Mouse (Mus musculus): ENCODE measurements at regions not wholly inside any gene's neighbourhood (a gene's known extent, or its start where the extent isn't known, plus 50 kb on each side); places are given as distances from the start of the nearest gene placed in this dataset.

- TF ChIP-seq CTCF (IDR thresholded peaks at IDR 0.05; ENCODE audit: extremely low read depth, insufficient read depth, low read length) (no peak), POLR2A (IDR thresholded peaks at IDR 0.05; ENCODE audit: extremely low read depth, insufficient read depth, low read length) (no peak)
Measured at GRCm38 (mm10) chr17:47142885-47143284, 132.5 kb upstream of the Ubr2 start.

Data from cortical plate, adult 2 months (tissue).